Mouse (Mus musculus): ENCODE results near the gene Dmbx1.

The Dmbx1 gene

GRCm38 (mm10) chr4:115939295-115940102 is at the start of gene Dmbx1:
TSS of gene Dmbx1 (minus strand) at chr4:115939926.
- no peak for DNase-seq (ENCODE audit: low read depth, low spot score)

- no peak for DNase-seq (ENCODE audit: low read depth, low spot score)
Observed at GRCm38 (mm10) chr4:115989382-115989781, 49.7 kb upstream of the Dmbx1 start.

- no peak for DNase-seq (ENCODE audit: low read depth, low spot score)
Observed at GRCm38 (mm10) chr4:115987858-115988530, 48.3 kb upstream of the Dmbx1 start.

DNA sequence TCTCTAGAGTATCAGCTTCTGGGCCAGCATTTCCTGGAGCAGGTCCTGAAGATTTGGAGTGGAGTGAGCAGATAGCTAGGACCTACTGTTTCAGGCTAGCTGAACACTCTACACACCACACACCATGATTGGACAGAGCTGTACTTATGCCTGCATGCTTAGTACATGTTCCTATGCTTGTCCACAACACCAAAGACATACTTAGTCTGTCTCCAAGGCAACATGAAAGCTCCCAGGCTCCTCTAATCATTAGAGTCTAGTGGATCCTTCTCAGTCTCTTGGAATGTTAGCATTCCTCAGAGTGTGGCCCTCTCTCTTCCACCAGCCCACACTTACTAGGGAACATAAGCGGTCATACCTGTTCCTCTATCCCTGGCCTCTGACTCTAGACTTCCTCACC is 47.7 kb upstream of the Dmbx1 start:
- no peak for DNase-seq (ENCODE audit: low read depth, low spot score)

DNA sequence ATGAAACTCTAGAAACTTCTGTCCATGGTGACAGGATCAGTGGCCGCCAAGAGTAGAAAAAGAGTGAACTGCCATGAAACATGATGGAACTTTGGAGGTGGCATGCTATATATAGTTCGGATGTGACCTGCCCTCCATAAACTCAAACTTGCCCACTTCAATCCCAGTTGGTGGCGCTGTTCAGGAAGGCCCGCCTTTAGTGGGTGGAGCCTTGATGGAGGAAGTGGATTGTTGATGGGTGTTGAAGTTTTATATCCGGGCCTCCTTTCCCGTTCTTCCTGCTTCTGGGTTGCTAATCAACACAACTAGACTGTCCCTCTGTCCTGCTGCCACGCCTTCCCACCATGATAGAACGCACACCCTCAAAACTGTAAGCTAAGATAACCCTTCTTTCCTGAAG is 45.2 kb upstream of the Dmbx1 start:
- DNase-seq (ENCODE audit: low read depth, low spot score), result no peak

DNA sequence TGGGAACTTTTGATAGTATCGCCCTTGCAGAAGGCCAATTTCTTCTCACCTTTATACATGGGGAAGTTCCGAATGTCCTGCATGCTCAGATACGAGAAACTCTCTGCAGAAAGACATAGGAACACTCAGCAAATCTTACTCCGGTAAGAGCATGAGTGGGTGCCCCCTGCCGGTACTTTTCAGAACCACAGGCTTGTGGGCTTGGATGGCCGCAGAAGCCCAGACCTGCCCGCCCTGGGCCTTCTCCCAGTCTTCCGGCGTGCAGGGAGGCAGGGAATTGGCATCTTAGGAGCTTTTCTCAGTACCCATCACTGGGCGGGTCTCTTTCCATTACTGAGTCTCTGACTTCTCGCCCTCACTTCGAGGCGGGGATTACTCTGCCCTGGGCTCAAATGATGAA is 44.4 kb upstream of the Dmbx1 start:
- DNase-seq (ENCODE audit: low read depth, low spot score), result peak; percentile 24

GRCm38 (mm10) chr4:115980676-115981075 is 41.0 kb upstream of the Dmbx1 start:
- peak; percentile 28 for DNase-seq (ENCODE audit: low read depth, low spot score)

DNA sequence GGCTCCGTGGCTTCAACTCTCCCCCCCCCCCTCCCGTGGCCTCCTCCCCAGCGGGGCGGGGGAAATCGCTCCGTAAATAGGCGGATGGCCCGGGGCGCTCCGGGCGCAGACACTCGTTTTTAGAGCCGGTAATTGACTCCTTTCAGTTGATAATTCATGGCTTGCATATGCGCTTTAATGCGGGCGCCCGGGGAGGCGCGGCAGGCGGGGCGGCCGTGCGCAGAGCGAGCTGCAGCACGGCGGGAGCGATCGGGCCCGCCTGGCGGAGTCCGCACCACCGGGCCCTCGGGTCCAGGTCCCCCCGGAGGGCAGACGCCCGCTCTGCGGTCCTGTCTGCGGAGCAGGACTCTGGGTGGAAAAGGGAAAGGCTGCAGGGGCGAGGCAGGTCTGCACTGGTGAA is 39.7 kb upstream of the Dmbx1 start:
- no peak for DNase-seq (ENCODE audit: low read depth, low spot score)

DNA sequence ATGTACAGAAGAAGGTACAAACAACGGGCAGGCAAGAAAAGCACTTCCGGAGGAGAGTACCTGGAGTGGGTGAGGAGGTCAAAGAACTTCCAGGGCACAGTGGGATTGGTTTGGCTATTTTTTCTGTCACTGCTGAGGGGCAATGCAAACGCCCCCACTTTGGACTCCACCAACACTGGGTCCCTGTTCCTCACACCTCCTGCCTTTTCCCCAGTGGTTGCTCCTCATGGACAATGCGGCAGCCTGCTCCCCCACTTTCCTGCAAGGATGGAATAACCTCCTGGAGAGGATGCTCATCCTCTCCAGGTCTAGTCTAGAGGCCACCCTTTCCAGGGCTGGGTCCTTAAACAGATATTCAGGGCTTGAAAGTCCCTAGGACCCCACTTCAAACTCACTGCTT is 39.2 kb upstream of the Dmbx1 start:
- no peak for DNase-seq (ENCODE audit: low read depth, low spot score)

GRCm38 (mm10) chr4:115972543-115972942 is 32.8 kb upstream of the Dmbx1 start:
- no peak for DNase-seq (ENCODE audit: low read depth, low spot score)

DNA sequence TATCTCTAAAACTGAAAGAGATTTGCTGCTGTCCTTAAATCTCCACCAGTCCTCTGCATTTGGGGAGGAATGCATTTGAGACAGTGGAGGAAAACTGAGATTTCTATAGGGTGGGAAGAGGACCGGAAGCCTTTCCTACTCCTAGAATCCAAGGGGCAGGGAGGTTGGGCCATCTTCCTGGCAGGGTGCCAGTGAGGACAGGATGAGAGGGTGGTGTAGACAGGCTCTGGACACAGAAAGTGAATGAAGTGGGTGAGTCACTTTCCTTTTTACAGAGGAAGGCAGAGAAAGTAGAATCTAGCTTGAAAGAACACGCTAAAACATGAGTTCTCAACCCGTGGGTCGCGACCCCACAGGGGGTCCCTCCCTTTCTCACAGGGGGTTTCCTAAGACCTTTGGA is 24.7 kb upstream of the Dmbx1 start:
- DNase-seq (ENCODE audit: low read depth, low spot score), result no peak

DNA sequence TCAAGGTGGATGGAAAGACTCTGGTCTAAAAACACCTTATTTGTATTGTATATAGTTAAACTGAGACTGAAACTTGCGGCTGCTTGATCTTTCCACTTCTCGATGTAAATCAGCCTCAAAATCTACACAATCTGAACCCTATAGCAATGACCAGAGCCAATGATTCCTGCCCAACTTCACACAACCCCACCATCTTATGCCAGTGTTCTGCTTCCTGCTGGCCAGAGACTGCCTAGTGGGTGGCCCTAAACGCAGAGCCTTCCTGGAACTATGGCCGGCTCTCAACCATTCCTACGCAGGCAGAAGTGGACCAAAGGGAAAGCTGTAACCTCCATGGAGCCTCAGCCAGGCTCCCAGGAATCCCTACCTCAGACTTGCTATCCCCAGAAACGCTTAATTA is 24.0 kb upstream of the Dmbx1 start:
- DNase-seq (ENCODE audit: low read depth, low spot score), result no peak

DNA sequence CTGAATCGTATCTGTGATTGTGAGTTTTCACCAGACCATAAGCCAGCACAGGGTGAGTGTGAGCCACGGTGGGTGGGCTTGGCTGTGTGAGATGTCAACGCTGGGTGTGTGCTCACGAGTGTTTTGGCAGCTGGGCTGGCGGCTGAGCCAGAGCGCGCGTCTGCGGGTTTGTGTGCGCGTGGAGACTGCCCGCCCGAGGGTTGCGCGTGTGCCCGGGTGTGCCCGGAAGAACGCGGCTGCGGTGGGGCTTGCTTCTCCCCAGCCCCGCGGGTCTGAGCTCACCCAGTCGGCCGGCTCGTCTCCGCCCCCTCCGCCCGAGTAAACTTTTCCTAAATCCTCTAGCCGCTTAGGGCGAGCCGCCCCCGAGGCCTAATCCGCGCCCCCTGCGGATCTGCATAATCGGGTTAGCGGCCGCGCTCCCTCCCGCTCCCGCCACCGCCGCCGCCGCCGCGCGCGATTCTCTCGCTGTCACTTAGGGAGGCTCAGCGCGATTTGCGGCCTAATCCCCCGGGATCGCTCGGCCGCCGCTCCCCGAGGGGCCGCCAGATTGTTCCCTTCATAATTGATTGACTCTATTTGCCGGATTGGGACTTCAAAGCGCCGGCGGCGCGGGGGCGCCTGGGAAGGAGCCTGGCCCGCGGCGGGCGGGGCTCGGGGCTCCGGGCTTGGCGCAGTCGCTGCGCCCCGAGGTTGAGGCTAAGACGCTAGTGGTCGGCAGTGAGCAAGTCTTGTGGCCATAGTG is 23.1 kb upstream of the Dmbx1 start:
- DNase-seq (ENCODE audit: low read depth, low spot score), result no peak

GRCm38 (mm10) chr4:115961991-115962390 is 22.3 kb upstream of the Dmbx1 start:
- no peak for DNase-seq (ENCODE audit: low read depth, low spot score)

GRCm38 (mm10) chr4:115959546-115959945 is 19.8 kb upstream of the Dmbx1 start:
- no peak for DNase-seq (ENCODE audit: low read depth, low spot score)

GRCm38 (mm10) chr4:115955494-115955775 is 15.7 kb upstream of the Dmbx1 start:
- DNase-seq (ENCODE audit: low read depth, low spot score), result no peak

DNA sequence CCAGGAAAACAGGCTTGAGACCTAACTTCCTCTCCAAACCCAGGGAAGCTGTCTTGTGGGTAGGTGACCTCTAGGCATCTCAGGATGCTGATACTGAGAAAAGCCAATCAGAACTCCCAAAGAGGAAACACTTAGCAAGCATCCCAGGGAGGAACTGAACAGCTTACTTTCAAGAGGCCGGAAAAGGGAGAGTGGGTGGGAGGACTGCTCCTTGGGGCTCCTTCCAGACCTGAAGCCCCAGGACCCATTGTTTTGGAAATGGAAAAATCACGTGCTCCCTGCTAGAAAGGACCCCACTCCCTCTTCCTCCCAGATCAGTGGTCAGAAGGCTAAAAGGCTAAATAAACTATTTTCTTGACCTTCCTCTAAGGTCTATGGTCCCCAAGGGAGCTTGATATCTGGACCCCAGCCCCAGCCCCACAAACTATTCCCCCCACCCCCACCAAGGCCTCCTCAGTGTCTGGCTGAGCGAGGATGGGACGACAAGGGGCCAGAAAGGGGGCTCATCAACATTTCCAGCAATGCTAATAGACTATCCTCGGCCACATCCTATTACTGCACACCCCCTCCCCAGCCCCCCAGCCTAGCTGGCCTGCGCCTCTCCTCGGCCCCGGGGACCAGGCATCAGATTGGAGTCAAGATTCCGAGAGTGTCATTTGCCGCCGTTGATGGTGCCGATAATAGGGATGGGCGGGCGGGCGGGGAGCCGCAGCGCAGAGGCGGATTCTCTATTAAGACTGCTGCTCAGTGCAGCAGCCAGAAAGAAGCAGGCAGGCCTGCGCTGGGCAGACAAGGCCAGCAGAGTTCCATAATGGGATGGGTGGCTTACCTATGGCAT is 15.1 kb upstream of the Dmbx1 start:
- DNase-seq (ENCODE audit: low read depth, low spot score), result no peak

DNA sequence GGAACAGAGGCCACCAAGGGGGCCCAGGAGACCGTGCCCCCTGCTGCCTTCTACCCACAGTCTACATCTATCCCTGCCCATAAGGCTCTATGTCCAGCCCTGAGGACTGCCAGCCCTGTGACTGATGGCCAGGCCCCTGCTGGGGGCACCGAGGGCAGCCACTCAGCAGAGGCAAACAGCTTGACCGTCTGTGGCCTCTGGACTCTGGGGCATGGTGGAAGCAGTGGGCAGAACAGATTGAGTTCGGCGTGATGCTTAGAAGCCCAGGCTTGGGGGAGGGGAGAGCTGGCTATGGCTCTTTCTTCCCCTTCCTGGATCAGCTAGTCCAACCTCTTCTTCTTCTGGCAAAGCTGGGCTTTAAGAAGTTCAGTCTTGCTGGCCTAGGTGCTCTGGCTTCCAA is 13.8 kb upstream of the Dmbx1 start:
- DNase-seq (ENCODE audit: low read depth, low spot score), result no peak

DNA sequence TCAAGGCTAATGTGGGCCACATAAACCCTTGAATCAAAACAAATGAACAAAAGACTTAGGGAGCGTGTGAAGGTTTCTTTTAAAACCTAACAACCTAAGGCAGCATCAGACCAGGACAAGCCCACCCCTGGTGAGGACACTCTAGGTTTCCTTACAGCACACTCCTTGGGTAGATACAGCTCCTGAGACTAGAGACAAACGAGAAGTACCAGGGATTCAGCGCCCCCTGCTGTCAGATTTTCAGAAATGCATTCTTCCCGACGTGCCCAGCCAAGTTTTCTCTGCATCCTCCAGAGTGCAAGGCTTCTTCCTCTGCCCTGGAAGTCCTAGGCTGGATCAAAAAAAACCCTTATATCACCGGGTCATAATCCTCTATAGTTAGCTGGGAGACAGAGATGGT is 13.0 kb upstream of the Dmbx1 start:
- no peak for DNase-seq (ENCODE audit: low read depth, low spot score)

- DNase-seq (ENCODE audit: low read depth, low spot score), result no peak
Observed at GRCm38 (mm10) chr4:115943669-115944314, 4.1 kb upstream of the Dmbx1 start.

GRCm38 (mm10) chr4:115941242-115941820 is 1.6 kb upstream of the Dmbx1 start:
- DNase-seq (ENCODE audit: low read depth, low spot score), result no peak
